Mouse (Mus musculus) megakaryocyte, embryonic 14.5 days (primary cell): ENCODE data around the gene Dph1.

Experiments used
- FLI1 ChIP-seq: IDR thresholded peaks from 2 replicates; pipeline ENCODE4 v1.6.1; 2012; ENCODE audit warnings: low read length, inconsistent platforms, mixed read lengths
- GATA1 ChIP-seq: IDR thresholded peaks from 3 replicates; pipeline ENCODE4 v1.6.1; 2012; ENCODE audit warnings: mixed read lengths, low read length, inconsistent platforms, borderline replicate concordance

DNA sequence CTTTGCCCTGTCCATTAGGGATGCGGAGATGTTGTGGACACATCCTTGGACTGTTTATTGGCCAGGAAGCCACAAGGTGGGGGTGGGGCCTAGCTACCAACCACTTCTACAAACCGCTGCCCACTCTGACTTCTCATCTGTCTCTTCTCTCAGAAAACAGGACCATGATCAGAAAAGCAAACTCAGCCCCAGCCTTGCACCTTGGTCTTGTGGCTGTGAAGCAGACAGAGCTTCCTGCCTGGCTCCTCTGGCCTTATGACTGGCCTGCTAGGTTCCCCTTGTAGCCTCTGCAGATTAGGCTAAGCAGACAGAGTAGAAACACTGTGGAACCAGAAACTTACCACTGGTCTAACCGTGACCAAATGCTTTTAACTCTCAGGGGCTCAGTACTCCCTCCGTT is 18.3 kb upstream of the Dph1 start:
- TF ChIP-seq FLI1 (no peak), GATA1 (no peak)
